Mouse (Mus musculus): ENCODE measurements at regions not wholly inside any gene's neighbourhood (a gene's known extent, or its start where the extent isn't known, plus 50 kb on each side); places are given as distances from the start of the nearest gene placed in this dataset.

- no peak for TF ChIP-seq CTCF (IDR thresholded peaks at IDR 0.05; ENCODE audit: low read depth)
- TF ChIP-seq EP300 (IDR thresholded peaks at IDR 0.05; ENCODE audit: low read depth), result no peak
Measured at GRCm38 (mm10) chr11:111767012-111767392, 701.0 kb downstream of the Kcnj2 start.
